Mouse (Mus musculus): ENCODE results near the gene Apoc2.

Apoc2 gene

GRCm38 (mm10) chr7:19678901-19679300 is 1.2 kb upstream of the Apoc2 start:
- no peak for DNase-seq (ENCODE audit: low spot score)

GRCm38 (mm10) chr7:19676662-19677061 is 1.1 kb downstream of the Apoc2 start:
- DNase-seq (ENCODE audit: low spot score), result no peak

GRCm38 (mm10) chr7:19675824-19676223 is 1.9 kb downstream of the Apoc2 start:
- no peak for DNase-seq (ENCODE audit: low spot score)

DNA sequence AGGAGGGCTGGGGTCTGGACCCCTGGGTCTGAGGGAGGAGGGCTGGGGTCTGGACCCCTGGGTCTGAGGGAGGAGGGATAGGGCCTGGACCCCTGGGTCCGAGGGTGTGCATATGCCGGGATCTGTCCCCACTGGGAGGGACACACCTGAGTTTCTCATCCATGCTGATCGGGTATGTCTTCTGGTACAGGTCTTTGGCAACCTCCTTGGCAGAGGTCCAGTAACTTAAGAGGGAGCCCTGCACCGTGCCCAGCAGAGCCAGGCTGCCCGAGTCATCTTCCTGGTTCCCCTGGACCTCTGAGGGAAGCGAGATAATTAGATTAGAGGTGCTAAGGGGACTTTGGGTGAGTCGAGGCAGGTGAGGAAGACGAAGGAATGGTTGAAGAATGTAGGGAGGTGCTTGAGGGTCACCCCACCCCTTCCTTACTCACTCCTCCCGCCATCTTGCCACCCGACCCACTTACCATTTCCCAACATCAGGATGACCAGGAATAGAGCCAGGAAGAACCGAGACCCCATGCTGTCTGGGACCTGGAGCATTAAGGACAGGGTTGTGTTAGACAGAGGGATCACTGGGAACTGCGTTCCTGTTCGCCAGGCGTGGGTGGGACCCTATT is 4.5 kb downstream of the Apoc2 start:
- DNase-seq (ENCODE audit: low spot score), result no peak

GRCm38 (mm10) chr7:19671511-19671910 is 6.2 kb downstream of the Apoc2 start:
- DNase-seq (ENCODE audit: low spot score), result no peak

- DNase-seq (ENCODE audit: low spot score), result peak; percentile 81
Observed at GRCm38 (mm10) chr7:19668947-19669721, 8.6 kb downstream of the Apoc2 start.

DNA sequence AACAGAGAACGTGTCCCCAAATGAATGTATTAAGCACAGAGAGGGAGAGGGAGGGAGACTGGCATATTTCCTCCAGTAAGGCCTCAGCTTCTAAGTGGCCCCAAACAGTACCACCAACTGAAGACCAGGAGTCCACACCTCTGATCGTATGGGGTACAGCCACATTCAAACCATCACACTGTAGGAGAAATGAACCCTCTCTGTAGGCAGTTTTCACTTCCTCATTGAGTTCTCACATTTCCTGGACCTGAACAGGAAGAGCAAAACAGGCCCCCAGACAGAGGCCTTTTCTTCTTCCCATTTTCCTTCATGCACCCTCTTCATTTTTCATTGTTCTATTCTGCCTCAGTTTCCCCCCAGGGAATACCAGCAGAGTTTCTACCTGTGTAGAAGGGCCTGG is 10.3 kb downstream of the Apoc2 start:
- DNase-seq (ENCODE audit: low spot score), result no peak

DNA sequence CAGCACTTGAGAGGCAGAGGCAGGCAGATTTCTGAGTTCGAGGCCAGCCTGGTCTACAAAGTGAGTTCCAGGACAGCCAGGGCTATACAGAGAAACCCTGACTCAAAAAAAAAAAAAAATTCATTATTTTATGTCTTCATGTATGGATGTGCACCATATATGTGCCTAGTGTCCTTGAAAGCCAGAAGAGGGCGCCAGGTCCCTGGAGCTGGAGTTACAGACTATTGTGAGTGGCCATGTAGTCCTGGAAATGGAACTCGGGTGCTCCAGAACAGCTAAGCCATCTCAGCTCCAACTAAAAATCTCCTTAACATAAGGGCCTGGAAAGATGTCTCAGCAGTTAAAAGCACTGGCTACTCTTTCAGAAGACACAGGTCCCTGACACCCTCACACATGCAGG is 11.0 kb downstream of the Apoc2 start:
- DNase-seq (ENCODE audit: low spot score), result no peak

GRCm38 (mm10) chr7:19664955-19665841 is 12.5 kb downstream of the Apoc2 start, which contains the start of gene Clptm1:
TSS of gene Clptm1 (minus strand) at chr7:19665033.
- peak; percentile 93 for DNase-seq (ENCODE audit: low spot score)

DNA sequence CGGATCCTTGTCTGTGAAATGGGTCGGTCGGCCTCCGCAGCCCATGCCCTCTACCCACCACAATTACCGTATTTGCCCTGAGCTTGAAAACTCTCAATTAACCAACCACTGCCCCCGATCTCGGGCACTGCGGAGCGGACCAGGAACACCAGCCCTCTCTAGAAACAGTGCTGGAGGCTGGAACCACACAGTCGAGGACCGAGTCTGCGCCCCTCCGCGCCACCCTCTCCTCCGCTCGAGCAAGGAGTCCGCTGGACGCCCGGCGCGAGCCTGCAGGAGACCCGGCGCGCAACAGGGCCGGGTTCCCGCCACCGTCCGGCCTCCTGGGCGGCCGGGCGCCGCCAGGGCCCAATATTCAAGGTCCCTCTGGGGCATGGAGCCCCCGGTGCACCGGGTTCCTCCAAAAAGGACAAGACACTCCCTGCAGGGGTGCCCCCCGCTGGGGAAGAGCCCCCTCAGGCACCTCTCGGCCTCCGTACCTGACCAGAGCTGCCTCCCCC is 13.2 kb downstream of the Apoc2 start:
- DNase-seq (ENCODE audit: low spot score), result no peak

DNA sequence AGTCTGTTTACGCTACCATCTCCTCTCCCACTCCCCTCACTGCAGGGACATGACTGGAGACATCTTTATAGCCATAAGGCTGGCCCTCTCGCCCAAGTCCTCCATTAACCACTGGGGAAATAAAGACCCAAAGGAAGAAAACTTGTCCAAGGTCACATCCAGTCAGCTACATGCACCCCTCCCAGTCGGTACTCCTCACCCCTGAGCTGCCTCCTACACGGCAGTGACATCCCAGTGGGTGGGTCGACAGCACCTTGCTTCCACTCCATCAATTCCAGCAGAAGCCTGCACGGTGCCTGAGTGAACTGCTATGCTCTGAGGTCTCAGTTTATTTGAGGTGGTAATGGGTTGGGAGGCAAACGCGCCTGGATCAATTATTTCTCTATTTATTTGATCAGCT is 13.8 kb downstream of the Apoc2 start:
- no peak for DNase-seq (ENCODE audit: low spot score)

DNA sequence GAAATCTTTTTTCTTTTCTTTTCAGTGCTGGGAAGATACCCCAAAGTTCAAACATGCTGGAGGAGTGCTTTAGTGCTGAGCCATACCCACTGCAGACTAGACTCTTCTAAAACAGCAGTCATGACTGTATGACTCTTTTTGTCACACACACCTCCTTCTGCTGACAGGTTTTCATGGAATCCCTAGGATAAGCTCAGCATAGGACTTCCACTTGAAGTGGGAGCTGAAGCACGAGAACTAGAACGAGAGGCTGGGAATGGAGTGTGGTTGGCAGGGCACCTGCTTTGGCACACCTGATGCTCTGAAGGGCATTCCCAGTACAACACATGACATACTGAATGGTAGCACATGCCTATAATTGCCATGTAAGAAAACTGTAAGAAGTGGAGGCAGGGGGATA is 25.1 kb downstream of the Apoc2 start:
- DNase-seq (ENCODE audit: low spot score), result no peak

GRCm38 (mm10) chr7:19651063-19651786 is 26.5 kb downstream of the Apoc2 start:
- DNase-seq (ENCODE audit: low spot score), result no peak

DNA sequence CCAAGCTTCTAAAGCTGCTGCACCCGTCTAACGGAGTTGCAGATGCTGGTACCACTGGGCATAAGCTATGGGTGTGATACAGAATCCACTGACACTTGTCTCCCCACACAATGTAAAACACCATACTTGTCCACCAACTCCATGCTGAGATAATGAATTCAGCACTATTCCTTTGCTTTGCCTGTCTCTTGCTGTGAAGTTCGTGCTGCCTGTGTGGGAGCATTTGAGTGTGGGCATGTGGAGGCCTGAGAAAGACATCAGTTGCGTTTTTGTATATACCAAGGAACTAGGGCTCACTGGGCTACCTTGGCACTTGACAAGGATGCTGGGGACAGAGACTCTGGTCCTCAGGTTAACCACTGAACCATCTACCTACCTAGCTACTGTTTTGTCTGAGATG is 36.5 kb downstream of the Apoc2 start:
- DNase-seq (ENCODE audit: low spot score), result no peak

GRCm38 (mm10) chr7:19635074-19635827 is 42.5 kb downstream of the Apoc2 start:
- no peak for DNase-seq (ENCODE audit: low spot score)

GRCm38 (mm10) chr7:19634591-19634990 is 43.1 kb downstream of the Apoc2 start:
- DNase-seq (ENCODE audit: low spot score), result no peak

DNA sequence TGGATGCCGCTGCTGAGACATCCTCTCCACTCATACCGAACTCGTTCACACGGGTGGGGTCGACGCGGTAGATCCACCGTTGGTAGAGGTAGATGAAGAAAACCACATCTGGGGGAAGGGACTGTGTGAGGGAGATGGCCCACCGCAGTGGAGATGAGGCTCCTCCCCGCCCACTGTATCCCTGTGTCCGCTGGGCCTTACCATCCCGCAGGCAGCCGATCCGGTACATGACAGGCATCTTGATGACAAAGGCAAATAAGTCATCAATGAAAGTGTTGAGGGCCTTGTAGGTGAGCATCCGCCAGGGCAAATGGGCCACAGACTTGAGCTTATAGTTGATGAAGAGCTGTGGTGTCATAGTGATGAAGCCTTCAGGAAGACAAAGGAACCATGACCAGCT is 43.9 kb downstream of the Apoc2 start:
- DNase-seq (ENCODE audit: low spot score), result no peak

- no peak for DNase-seq (ENCODE audit: low spot score)
Observed at GRCm38 (mm10) chr7:19633197-19633596, 44.5 kb downstream of the Apoc2 start.

DNA sequence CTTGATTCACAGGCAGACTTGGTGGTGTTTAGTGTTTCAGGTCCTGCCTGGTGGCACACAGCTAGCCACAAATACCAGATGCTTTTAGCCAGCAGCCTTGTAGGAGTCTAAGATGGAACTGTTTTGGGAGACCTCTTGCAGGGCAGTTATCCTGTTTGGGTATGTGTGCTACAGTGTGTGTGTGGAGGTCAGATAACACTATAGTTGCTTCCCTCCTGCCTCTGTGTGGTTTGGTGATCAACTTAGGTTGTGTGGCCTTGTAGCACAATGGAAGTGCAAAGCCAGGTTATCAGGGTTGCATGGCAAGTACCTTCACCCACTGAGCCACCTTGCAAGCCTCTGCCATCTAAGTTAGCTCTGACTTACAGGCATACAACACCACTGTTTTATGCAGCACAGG is 45.0 kb downstream of the Apoc2 start:
- no peak for DNase-seq (ENCODE audit: low spot score)

DNA sequence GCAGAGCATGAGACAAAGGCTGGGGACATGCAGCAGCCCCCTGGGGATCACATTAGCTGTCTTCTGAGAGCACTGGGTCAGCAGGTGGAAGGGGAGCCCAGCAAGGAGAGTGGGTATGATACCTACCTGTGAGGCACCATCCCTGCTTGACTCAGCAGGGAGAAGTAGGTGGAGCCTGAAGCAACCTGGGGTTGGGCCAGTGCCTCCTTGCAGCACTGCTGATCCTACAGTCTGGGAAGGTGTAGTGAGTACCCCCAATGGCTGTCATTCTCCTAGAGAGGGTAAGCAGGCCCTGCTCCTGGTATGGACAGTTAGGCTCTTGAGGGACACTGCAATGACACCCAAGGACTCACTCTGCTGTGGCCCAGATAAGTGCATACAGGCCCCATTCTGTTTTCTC is 45.5 kb downstream of the Apoc2 start:
- DNase-seq (ENCODE audit: low spot score), result no peak

DNA sequence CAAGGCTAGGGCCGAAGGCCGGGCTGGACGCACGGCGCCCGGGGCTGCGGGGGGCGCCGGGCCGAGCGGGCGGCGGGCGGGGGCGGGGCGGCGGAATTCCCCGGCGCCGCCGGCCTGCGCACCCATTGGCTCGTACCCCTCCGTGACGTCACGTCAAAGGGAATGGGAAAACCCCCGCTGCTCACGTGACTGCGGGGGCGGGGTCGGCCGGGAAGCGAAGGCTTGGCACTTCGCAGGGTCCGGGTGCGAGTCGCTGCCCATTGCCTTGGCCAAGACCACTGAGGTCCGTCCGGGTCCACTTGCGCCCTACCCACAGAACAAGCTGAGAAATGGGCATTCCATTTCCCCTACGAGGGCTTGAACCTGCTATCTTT is 48.4 kb downstream of the Apoc2 start, which contains the start of gene Relb:
TSS of gene Relb (minus strand) at position 78 of the 374 bp plus-strand sequence.
- peak; percentile 78 for DNase-seq (ENCODE audit: low spot score)

Measured in urinary bladder, postnatal 10 days (tissue).